Mouse (Mus musculus) thymus, postnatal 25 days (tissue): ENCODE measurements around the gene Mfsd10.

Source experiments
- DNase-seq: peaks from one replicate; pipeline ENCODE4 v3.0.0; 2022

Gene Mfsd10

DNA sequence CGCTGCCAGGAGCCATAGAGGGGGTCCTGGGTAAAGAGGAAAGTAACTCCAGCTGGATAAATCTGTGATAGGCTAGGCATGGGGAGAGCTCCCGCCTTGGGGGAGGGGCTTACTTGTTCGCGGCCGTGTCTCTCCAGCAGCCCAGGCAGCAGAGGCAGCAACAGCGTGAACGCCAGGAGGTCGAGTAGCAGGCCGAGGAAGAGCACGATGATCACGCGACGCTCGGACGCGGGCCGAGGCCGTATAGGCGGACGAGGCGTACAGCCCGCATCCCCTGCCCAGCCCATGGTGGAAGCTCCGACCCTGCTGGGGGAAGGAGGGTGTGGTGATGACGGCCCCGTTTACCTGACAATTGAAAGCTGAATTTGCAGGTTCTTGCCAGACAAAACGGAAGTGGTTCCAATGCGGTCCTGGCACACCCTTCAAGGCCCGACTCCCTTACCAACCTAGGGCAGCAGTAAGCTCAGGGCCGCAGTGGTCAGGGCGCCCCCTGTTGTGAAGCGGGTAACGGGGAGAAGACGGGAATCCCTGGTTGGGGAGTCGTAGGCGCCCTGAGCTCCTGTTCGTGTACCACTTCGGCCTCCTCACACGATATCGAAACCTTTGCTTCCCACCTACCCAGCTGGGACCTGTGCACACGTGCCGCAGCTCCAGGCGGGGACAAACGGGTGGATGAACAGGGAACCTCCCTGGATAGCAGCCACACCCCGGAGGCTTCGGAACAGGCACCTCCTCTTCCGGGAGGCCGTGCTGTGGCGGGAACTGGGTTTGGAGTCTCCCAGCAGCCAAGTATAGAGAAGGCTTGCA, at the start of gene Mfsd10:
Gene Mfsd10, minus strand, starts transcription at position 732 of the 807 bp plus-strand sequence.
- DNase-seq: peak; percentile 82

DNA sequence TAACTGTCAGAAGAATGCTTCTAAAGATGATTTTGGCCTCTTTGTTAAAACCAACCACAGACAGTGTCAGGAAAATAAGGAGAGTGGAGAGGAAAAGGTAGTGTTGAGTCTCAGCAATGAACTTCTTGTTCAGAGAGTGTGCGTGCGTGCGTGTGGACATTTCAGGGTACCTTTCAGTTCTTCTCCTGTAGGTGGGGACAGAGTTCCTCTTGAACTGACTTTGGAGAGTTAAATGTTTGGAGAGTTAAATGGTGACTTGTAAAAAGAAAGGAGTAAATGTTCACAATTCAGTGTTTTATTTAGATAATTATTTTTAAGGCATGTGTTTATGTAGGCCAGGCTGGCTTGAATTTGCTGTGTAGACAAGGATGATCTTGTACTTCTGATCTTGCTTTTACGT, 33.3 kb upstream of the Mfsd10 start:
- no peak for DNase-seq

DNA sequence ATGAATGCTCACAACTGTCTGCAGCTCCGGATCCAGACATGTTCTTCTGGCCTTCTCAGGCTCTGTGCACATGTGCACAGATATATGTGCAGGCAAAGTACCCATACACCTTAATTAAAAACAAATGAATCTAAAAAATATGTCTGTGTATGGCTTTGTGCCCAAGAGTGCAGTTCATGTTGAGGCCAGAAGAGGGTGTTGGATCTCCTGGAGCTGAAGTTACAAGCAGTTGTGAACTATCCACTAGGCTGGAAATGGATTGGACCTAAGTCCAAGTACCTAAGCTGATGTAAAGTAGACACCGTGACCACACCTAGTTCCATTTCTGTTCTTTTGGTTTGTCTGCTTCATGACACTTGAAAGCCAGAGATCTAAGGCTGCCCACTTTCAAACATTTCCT, 32.5 kb upstream of the Mfsd10 start:
- DNase-seq: no peak

DNA sequence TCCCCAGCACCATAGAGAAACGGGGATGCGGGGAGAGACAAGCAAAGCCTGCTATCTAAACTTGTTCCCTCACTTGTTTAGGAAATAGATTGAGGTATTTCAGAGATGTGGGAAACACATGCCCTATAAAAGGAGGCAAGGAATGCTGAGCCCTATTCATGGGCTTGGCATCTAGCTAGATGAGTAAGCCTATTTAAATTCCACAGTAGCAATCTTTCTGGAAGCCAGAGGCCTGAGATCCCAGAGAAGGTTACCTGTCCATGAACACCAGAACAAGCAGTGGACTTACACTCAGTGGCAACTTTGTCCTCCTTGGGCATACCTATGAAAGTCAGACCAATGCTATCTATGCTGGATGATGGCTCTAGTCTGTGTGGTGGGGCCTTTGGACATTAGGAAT, 26.2 kb upstream of the Mfsd10 start:
- DNase-seq: no peak

DNA sequence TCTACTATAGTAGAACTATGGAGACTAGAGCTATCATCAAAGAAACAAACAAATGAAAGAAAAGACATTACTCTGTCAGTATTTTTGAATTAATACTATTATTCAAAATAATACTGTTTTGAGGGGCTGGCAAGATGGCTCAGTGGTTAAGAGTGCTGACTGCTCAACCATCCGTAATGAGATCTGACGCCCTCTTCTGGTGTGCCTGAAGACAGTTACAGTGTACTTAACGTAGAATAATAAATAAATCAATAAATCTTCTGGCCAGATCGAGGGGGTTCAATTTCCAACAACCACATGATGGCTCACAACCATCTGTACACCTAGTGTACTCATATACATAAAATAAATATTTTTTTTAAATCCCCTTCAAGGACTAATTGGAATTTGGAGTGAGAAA, 24.9 kb upstream of the Mfsd10 start:
- no peak for DNase-seq

DNA sequence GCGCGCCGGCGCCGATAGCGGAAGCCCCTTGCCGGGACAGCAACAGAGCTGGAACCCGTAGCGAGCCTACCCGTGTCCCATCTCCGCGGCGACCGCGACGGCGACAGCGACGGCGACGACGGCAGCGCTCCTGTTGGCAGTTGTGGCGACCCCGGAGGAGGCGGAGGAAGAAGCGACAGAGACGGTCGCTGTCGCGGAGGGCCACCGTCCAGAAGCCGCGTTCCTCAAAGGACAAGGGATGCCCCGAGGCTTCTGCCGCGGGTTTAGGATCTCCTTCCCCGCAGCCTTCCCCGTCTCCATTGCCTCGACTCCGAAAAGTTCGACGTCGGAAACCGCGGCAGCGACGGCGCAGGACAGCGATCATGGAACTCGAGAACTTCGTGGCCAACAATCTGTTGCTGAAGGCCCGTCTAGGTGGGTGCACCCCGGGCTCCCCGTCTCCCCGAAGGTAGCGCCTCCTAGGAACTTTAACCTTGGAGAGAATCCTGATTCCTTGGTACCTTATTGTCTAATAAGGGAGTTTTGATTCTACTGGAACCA, 23.6 kb upstream of the Mfsd10 start:
- DNase-seq: no peak

DNA sequence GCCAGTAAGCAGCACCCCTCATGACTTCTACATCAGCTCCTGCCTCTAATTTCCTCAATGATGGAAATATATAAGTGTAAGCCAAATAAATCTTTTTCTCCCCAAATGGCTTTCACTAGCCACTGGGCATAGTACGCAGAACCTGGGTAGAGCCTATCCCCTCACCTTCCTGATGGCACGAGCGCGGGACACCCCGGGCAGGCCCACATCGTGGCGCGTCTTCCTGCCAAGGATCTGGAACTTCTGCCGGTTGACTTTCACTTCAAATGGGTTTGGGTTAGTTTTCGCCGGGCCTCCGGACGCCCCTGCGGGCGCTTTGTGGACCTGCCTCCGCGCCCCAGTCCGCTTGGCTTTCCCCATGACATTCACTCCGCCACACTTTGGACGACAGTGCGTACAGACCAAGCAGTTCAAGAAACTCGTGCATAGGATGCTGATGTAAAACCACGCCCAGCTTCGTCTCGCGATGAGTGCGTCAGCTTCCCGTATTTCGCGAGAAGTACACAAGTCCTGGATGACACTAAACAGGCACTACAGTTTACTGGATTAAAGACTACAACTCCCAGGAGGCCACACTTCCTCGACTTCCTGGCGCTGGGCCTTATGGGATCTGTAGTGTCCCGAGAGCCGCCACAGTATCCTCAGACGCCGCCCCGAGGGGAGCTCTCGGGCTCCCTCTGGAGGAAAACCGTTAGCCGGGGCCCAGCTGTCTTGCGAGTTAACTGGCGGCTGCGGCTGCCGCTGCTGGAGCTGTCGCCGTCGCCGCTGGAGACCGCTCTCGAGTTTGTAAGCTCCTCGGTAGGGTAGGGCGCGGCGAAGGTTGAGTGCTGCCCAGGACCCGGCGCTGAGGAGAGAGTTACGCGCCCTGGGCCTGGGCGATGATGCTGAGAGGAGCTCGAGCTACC, 22.9 kb upstream of the Mfsd10 start, which contains the start of the genes Nop14 and Grk4:
Gene Nop14, minus strand, starts transcription at position 463 of the 905 bp plus-strand sequence.
Gene Grk4, plus strand, starts transcription at position 694 of the 905 bp plus-strand sequence.
- peak; percentile 99 for DNase-seq

DNA sequence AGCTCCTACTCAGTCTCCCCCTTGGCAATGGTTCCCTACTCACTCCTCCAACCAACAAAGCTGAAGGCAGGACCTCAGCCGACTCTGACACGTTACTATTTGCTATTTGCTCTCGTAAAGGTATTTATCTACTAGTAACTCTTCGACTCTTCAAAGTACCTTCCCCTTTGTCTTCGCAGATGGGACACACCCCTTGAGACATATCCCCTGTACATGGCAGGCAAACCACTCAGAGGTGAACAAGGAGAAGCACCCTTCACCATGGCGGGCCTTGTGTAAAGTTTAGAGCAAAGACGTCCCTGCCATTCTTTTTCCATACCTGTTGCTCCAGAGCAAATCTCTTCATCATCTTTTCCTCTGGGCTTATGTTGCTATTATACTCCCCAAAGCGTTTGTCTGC, 20.5 kb upstream of the Mfsd10 start:
- DNase-seq: no peak

DNA sequence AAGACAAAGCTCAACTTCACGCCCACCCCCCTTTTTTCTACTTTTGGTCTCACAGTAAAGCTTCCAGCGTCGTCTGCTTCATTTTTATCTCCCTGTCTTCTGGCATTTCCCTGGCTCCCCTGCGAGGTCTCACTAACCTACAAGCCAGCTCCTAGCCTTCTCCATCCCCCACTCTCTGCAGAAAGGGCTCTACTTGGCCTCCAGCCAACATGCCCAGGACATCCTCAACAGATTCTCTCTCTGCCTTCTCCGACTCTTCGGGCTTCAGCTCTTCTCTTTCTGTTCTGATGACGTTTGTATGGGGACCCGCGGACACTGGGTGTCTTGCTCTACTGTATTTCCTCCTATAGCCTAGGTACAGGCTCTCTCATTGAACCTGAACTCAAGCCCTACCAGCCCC, 17.9 kb upstream of the Mfsd10 start:
- no peak for DNase-seq

DNA sequence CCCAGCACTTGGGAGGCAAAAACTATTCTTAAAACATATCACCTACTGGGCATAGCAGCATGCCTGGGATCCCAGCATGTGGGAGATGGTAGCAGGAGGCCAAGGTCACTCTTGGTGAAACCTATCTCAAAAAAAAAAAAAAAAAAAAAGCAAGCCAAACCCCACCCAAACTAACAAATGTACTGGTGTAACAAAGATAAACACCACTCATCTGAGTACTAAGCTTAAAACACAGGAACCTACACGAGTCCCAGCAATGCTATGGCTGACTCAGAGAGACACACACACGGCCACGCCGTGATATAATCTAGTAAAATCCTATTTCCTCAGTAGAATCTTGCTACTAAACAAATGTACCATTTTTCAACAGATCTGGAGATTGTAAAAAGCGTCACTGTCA, 15.9 kb upstream of the Mfsd10 start:
- DNase-seq: no peak

DNA sequence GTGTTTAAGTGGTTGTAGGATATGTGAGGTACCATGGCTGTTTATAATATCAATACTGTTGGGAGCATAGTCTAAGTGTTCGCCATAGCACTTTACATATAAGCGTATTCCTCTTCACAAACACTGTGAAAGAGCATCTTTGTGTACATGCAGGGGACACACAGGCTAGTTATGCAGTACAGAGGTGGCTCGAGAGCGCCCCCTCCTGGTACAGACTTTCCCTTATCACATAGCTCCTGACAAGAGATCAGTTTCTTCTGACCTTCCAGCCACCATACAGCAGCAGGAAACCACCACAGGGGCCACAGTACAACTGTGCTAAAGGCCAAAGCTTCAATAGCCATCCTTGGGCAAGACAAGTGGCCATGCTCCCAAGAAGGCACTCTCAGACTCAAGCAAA, 10.6 kb upstream of the Mfsd10 start:
- DNase-seq: peak; percentile 72

DNA sequence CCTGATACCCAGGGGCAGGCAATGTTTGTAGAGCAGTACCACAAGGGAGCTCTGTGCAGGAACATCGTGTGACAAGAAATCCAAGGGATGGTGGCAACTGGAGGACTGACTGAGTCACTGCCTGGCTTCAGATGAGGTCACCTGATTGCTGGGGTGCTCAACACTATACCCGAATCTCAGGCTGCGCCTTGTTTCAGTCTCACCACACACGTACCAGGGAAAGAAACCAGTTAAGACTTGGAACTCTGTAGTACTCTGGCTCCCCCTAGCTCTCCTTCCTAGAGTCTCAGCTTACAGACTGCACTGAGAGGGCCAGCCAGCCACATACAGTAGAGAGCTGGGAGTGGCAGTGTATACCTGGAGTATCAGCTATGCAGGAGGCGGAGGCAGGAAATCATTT, 5.9 kb upstream of the Mfsd10 start:
- DNase-seq: peak; percentile 54

DNA sequence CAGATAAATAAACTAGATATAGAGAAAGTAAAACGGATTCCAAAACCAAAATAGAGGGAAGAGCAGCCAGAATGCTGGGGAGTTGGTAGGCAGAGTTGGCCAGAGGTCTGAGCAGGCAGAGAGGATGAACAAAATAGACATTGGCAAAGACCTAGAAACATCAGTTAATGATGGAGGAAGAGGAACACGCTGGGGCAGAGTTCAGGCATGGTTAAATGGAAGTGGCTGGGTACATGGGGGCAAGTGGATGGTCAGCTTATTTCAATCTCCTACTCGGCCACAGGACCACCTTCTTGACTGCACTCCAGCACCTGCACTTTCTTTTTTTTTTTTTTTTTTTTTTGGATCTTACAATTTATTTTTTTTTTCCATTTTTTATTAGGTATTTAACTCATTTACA, 5.0 kb upstream of the Mfsd10 start:
- DNase-seq: no peak

DNA sequence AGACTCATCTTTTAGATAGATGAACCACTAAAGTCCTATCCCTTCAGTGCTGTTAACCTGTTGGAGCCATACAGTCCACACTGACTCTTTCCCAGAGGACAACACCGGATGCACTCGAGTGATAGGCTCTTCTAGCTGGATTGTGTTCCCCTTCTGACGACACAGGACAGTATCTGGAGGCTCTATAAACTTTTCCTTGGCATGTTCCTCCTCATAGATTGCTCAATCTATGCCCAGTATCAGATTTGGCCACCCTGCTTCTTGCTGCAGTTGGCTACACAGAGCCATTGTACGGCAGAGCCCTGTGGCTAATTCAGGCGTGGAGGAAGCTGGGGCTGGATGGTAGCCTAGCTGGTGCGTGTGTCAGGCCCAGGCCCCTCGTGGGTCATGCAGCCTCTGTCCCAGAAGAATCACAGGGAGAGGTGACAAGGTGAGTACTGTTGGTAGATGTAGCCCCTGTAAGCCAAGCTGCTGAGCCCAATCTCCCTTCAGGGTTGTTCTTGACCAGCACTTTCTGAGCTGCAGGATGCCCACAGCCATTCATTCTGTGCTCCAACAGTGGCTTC, 662 bp upstream of the Mfsd10 start:
- DNase-seq: no peak

DNA sequence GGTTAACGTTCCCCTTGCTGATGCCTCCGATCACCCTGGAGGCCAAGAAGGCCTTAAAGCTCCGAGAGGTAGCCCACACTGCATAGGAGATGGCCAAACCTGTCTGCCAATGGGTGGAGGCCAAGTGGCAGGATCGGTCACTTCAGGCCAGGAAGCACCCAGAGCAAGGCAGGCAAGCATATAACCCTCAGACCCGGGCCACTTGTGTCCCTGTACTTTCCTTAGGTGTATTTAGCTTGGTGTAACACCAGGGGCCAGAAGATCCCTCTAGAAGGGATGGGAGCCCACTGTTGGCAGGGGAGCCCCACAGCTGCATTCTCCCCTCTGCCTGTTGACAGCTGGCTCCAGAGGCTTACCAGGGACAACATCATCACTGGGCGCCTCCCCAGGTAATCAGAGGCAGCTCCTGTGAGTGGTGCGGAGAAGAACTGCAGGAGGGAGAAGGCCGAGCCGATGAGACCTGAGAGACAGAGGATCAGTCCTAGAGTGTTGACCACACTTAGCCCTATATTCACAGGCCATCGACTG, 1.3 kb downstream of the Mfsd10 start:
- DNase-seq: peak; percentile 15

DNA sequence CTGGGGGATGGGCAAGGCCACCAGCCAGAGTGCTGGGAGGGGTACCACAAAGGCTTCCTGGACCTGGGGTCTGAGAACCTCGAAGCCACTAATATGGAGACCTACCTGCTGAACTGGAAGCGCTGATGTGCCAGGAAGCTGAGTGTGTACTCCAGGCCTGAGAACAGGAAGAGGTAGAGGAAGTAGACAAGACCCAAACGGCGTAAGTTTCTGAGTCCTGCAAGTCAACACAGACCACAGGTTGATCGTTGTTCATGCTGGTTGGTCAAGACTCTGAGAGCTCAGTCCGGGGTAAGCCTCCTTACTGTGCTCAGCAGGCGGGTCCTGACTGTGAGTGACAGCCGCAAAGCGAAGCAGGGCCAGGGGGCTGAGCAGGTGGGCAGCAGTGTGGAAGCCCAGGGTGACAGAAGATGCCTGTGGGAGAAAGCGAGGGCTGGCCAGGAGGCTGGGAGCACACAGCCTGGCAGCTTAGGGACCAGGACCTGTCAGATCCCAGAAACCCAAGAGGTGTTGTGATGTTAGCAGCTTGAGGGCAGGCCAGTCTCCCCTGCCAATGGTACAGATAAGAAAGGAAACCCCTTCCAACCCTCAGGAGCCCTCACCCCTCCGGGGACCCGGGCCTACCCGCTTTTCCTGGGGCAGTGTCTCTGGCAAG, 2.1 kb downstream of the Mfsd10 start:
- peak; percentile 12 for DNase-seq

DNA sequence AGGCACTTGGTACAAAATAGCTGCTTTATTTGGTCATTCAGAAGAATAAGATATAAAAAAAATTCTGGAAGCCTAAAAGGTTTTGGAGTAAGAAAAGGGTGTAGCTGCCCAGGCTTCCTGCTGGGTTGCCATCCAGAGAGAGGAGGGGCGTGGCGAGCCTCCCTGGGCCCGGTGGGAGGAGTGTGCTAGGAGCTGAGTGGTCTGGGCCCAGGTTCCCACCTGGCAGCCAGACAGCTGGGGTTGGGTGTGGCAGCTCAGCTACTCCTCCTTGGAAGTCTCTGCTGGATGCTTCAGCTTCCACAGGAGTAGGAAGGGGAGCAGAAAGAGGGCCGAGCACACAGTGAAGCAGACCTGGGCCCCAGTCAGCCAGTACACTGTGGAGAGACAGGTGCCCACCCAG, 3.4 kb downstream of the Mfsd10 start:
- no peak for DNase-seq

DNA sequence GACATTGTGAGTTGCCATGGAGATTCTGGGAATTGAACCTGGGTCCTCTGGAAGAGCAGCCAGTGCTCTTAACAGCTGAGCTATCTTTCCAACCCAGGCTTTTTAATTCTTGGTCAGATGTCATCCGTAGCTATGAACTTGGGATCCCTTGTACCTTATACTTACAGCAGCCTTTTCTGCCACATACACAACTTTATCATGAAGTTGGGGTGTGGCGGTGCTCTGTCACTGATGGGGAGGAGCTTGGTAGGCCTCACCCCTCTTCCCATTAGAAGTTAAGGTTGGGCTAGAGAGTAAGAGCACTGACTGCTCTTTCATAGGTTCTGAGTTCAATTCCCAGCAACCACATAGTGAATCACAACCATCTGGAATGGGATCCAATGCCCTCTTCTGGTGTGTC, 4.0 kb downstream of the Mfsd10 start:
- no peak for DNase-seq

DNA sequence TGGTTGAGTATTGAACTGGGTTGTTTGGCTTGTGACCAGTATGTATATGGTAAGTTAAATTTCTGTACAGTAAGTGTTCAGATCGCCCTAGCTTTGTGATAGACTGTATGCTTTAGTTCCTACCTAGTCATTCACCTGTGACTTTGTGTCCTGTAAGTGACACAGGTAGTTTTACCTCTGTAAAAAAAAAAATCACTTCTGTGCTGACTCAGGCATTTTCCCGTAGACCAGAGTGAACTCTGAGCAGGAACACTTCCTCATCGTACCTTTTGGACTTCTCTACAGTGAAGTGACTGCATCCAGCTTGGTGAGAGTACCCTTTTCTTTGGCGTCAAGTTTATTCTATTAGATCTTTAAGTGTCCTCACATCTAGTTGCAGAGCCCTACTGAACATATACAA, 27.0 kb downstream of the Mfsd10 start:
- DNase-seq: no peak

DNA sequence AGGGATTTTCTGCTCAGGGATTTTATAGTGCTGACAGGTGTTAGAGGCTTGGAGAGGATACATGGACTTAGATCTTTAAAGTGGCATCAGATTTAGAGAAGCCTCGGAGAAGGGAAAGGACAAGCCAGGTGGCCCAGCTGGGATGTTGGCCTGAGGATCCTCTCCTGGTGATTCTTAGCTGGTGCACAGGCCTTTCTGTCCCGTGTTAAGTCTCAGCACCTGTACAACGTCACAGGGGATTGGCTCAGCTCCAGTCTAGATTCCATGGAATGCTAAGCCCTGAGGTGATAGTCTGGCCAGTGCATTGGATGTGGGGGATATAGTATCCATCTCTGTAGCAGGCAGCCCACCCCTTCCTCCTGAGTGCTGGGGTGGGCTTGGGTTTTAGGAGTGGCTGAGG, 28.8 kb downstream of the Mfsd10 start:
- DNase-seq: no peak

DNA sequence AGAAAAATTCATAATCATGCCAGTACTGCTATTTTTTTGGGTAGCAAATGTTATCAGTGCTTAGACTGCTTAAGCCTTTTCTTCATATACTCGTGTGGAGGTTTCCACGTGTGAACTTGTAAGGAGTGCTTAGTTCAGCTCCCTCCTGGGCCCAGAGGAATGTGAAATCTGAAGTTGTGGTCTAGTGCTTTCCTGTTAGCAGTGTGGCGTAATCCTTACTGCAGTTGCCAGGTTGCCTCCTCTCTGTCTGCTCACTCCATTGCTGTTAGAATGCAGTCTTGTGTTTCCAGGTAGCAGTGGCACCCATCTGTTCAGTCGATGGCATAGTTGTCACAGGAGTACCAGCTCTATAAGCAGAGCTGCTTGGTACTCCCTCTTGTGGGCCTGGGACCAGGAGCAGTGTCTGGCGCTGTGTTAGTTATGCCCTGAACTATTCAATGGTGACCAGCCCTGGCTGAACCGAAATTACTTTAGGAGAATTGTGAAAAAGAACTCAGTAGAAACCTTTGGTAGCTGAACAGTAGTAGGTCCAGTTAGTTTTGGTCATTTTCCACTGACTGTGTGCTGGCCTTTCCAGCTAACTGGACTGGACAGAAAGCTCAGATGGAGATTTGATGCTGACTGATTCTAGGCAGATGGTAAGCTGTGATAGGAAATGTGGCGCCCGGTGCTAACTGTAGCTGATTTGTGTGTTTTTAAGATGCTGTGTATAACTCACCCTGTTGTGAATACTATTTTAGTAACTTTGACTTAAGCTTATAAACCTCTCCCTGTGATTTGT, 29.7 kb downstream of the Mfsd10 start:
- DNase-seq: no peak

DNA sequence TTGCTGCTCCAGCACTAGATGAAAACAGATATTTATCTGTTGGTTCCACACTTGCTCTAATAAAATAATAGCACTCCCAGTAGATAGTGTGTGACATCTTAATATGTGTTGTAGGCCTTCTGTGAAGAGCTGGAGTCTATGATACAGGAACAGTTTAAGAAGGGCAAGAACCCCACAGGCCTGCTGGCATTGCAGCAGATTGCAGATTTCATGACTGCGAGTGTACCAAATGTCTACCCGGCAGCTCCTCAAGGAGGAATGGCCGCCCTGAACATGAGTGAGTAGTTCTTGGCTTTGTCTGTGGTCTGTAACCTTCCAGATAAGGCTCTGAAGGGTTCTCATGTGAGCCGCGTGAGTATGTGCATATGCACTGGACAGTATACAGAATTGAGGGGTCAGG, 32.4 kb downstream of the Mfsd10 start:
- no peak for DNase-seq
